Mouse (Mus musculus) kidney, adult 8-10 months (tissue): Measurements from ENCODE around the gene Mug1.
"Not testable (repeated sequence)": the region's sequence is repeated elsewhere in the genome, so short reads cannot be mapped to it uniquely, and the experiment has no call there.

Experiments
- DNase-seq, 2 experiments: peaks; one replicate each; pipeline ENCODE4 v3.0.0; 2022

Gene Mug1

DNA sequence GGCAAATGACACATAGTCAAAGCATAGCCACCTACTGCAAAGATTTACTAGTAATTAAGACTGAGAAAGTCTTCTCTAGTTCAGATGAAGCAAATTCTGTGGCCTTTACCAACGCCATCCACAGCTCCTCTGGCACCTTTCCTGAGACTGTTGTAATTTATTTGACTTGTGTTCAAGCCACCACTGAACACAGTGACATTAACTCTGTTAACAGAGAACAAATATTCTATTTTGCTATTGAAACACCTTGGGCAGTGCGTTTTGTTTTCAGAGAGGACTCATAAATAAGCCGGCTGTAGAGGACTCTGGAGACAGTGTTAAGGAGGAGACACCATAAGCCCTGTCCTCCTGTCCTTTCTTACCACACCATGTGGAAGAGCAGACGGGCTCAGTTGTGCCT is at the start of gene Mug1:
Gene Mug1 (plus strand): TSS at position 271 of the 400 bp plus-strand sequence.
- not testable (repeated sequence) for DNase-seq

DNA sequence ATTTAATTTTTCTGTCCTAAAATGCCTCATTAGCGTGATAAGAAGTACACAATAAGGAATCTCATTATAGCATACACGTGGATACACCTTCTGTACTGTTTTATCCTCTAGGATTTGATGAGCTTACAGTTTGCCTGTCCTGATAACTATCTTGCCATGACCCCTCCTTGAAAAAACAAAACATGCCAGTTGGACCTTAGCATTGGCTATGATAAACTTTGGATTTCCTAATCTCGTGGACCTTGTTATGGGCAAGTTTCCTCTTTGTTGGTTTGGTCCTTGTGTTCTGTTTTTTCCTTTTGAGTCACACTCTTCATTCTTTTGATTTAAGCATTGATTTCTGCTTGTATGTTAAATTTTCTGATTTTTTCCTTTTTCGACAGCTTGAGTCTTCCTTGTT is 10.3 kb upstream of the Mug1 start:
- DNase-seq = no peak

- no peak for DNase-seq
Measured at GRCm38 (mm10) chr6:121836361-121836760, 2.0 kb upstream of the Mug1 start.

GRCm38 (mm10) chr6:121848378-121848777 is 10.0 kb downstream of the Mug1 start:
- no peak for DNase-seq
